Mouse (Mus musculus): ENCODE measurements around the gene 9530053A07Rik. TPM values are rescaled to one million over a fixed set of nuclear protein-coding genes. Genes with fewer than 3 reads are reported as not detected.
"Not testable (repeated sequence)": the region's sequence is repeated elsewhere in the genome, so short reads cannot be mapped to it uniquely, and the experiment has no call there.

Gene 9530053A07Rik
- 0.09 and 0.24 TPM in 2 replicates for polyA plus RNA-seq (2014; fragmentation: Nextera tagmentation; extraction: Ambion mirVana)

GRCm38 (mm10) chr7:28129166-28129565, at the start of gene 9530053A07Rik:
TSS of gene 9530053A07Rik (plus strand) at chr7:28129466.
- Histone ChIP-seq H3K27me3 (ENCODE audit: control insufficient read depth, insufficient read depth, low read length) (no peaks in the 10 kb centered on the region), H3K4me2 (replicated peaks) (no peak within 1 kb of the TSS), H3K36me3 (replicated peaks; ENCODE audit: control insufficient read depth, insufficient read depth) (no peaks in the 10 kb centered on the region), H3K9ac (no peak within 1 kb of the TSS), H3K4me1 (replicated peaks; ENCODE audit: control insufficient read depth, insufficient read depth, low read length) (no peaks in the 10 kb centered on the region), H3K4me3 (replicated peaks; ENCODE audit: low read length) (no peak within 1 kb of the TSS), H3K9me3 (ENCODE audit: control insufficient read depth, low read length) (no peaks in the 10 kb centered on the region), H3K27ac (no peak within 1 kb of the TSS)
- WGBS, result 85% methylated on average over 5 of the region's 5 CpGs
- ATAC-seq (ENCODE audit: low FRiP score), result no peak
- DNase-seq (ENCODE audit: low spot score), result no peak

DNA sequence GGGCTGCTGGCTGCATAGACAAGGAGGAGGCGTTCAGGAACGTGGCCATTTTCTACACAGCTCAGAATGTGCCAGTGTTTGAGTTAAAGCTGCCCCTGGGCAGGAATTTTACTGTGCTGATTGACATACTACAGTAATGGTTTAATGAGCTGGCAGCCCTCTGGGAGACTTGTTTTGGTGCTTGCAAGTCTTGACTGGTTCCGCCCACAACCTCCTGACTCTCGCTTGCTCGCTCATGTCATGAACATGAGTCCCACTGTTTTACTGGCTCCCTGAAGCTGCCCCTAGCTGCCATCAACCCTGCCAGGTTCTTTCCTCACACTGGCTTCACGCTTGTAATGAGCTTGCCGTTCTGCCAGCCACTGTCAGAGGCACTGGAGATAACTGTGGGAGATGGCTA, 45.1 kb upstream of the 9530053A07Rik start:
- H3K27ac ChIP-seq, result no peak overlapping the region
- no peaks in the 10 kb centered on the region for H3K36me3 ChIP-seq (replicated peaks; ENCODE audit: control insufficient read depth, insufficient read depth)
- no peak overlapping the region for H3K4me2 ChIP-seq (replicated peaks)
- no peak overlapping the region for H3K9ac ChIP-seq
- H3K9me3 ChIP-seq (ENCODE audit: control insufficient read depth, low read length), result no peaks in the 10 kb centered on the region
- ATAC-seq (ENCODE audit: low FRiP score) (no peak), DNase-seq (ENCODE audit: low spot score) (no peak)
- no peaks in the 10 kb centered on the region for H3K27me3 ChIP-seq (ENCODE audit: control insufficient read depth, insufficient read depth, low read length)
- WGBS, result 70% methylated on average over 7 of the region's 7 CpGs
- H3K4me3 ChIP-seq (replicated peaks; ENCODE audit: low read length), result no peak overlapping the region
- no peaks in the 10 kb centered on the region for H3K4me1 ChIP-seq (replicated peaks; ENCODE audit: control insufficient read depth, insufficient read depth, low read length)

DNA sequence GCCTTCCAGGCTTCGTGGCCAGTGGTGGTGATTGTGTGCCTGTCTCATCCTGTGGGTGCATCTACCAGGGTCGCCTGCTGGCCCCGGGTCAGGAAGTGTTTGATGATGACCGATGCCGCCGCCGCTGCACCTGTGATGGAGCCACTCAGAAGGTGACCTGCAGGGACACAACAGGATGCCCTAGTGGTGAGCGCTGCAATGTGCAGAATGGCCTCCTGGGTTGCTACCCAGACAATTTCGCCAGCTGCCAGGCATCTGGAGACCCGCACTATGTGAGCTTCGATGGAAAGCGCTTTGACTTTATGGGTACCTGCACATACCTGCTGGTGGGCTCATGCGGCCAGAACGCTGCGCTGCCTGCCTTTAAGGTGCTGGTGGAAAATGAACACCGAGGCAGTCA, 43.0 kb upstream of the 9530053A07Rik start:
- H3K9ac ChIP-seq, result no peak overlapping the region
- no peaks in the 10 kb centered on the region for H3K27me3 ChIP-seq (ENCODE audit: control insufficient read depth, insufficient read depth, low read length)
- 86% methylated on average over 16 of the region's 16 CpGs for WGBS
- H3K9me3 ChIP-seq (ENCODE audit: control insufficient read depth, low read length), result no peaks in the 10 kb centered on the region
- H3K27ac ChIP-seq, result no peak overlapping the region
- no peak for ATAC-seq (ENCODE audit: low FRiP score)
- no peaks in the 10 kb centered on the region for H3K36me3 ChIP-seq (replicated peaks; ENCODE audit: control insufficient read depth, insufficient read depth)
- H3K4me1 ChIP-seq (replicated peaks; ENCODE audit: control insufficient read depth, insufficient read depth, low read length), result no peaks in the 10 kb centered on the region
- H3K4me2 ChIP-seq (replicated peaks), result no peak overlapping the region
- no peak overlapping the region for H3K4me3 ChIP-seq (replicated peaks; ENCODE audit: low read length)
- DNase-seq (ENCODE audit: low spot score), result no peak

DNA sequence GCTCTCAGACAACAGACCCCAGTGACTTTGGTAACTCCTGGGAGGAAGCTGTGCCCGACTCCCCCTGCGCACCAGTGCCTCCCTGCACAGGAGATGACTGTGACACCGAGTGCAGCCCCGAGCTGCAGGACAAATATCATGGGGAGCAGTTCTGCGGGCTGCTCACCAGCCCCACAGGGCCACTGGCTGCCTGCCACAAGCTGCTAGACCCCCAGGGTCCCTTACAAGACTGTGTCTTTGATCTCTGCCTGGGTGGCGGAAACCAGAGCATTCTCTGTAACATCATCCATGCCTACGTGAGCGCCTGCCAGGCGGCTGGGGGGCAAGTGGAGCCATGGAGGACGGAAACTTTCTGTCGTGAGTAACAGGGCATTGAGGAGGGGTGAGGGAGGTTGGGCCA, 35.7 kb upstream of the 9530053A07Rik start:
- Histone ChIP-seq H3K27me3 (ENCODE audit: control insufficient read depth, insufficient read depth, low read length) (no peaks in the 10 kb centered on the region), H3K36me3 (replicated peaks; ENCODE audit: control insufficient read depth, insufficient read depth) (no peaks in the 10 kb centered on the region), H3K27ac (no peak overlapping the region), H3K4me2 (replicated peaks) (no peak overlapping the region), H3K9me3 (ENCODE audit: control insufficient read depth, low read length) (no peaks in the 10 kb centered on the region), H3K4me1 (replicated peaks; ENCODE audit: control insufficient read depth, insufficient read depth, low read length) (no peaks in the 10 kb centered on the region), H3K9ac (no peak overlapping the region), H3K4me3 (replicated peaks; ENCODE audit: low read length) (no peak overlapping the region)
- ATAC-seq (ENCODE audit: low FRiP score), result no peak
- DNase-seq (ENCODE audit: low spot score), result no peak
- 42% methylated on average over 11 of the region's 11 CpGs for WGBS

- Histone ChIP-seq H3K4me2 (replicated peaks) (no peak overlapping the region), H3K9ac (no peak overlapping the region), H3K36me3 (replicated peaks; ENCODE audit: control insufficient read depth, insufficient read depth) (no peaks in the 10 kb centered on the region), H3K4me1 (replicated peaks; ENCODE audit: control insufficient read depth, insufficient read depth, low read length) (no peaks in the 10 kb centered on the region), H3K27me3 (ENCODE audit: control insufficient read depth, insufficient read depth, low read length) (no peaks in the 10 kb centered on the region), H3K9me3 (ENCODE audit: control insufficient read depth, low read length) (peaks cover 7% of the 10 kb centered on the region; the same call in 1 of the 2 replicates), H3K27ac (no peak overlapping the region), H3K4me3 (replicated peaks; ENCODE audit: low read length) (no peak overlapping the region)
- DNase-seq (ENCODE audit: low spot score) (no peak), ATAC-seq (ENCODE audit: low FRiP score) (no peak)
- 94% methylated on average over 16 of the region's 16 CpGs for WGBS
These were observed 30.2 kb upstream of the 9530053A07Rik start for GRCm38 (mm10) chr7:28099101-28099500.

GRCm38 (mm10) chr7:28100596-28101590, 28.4 kb upstream of the 9530053A07Rik start:
- Histone ChIP-seq H3K4me2 (replicated peaks) (no peak overlapping the region), H3K36me3 (replicated peaks; ENCODE audit: control insufficient read depth, insufficient read depth) (no peaks in the 10 kb centered on the region), H3K27ac (no peak overlapping the region), H3K27me3 (ENCODE audit: control insufficient read depth, insufficient read depth, low read length) (no peaks in the 10 kb centered on the region), H3K9ac (no peak overlapping the region), H3K4me3 (replicated peaks; ENCODE audit: low read length) (no peak overlapping the region), H3K4me1 (replicated peaks; ENCODE audit: control insufficient read depth, insufficient read depth, low read length) (no peaks in the 10 kb centered on the region), H3K9me3 (ENCODE audit: control insufficient read depth, low read length) (peaks cover 7% of the 10 kb centered on the region; the same call in 1 of the 2 replicates)
- ATAC-seq (ENCODE audit: low FRiP score) (no peak), DNase-seq (ENCODE audit: low spot score) (no peak)
- 66% methylated on average over 17 of the region's 17 CpGs for WGBS

DNA sequence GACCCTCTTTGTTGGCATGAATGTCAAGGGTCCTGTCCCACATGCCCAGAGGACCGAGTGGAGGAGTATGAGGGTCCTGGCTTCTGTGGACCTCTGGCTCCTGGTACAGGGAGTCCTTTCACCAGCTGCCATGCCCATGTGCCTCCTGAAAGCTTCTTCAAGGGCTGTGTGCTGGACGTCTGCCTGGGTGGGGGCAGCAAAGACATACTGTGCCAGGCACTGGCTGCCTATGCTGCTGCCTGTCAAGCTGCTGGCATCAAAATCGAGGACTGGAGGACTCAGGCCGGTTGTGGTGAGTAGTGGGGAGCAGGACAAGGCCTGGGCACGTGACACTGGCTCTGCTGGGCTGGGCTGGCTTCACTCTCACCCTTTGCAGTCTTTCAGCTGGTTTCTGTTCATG, 26.3 kb upstream of the 9530053A07Rik start:
- H3K4me2 ChIP-seq (replicated peaks); ATAC-seq (ENCODE audit: low FRiP score); H3K4me1 ChIP-seq (replicated peaks; ENCODE audit: control insufficient read depth, insufficient read depth, low read length); H3K27ac ChIP-seq; H3K9ac ChIP-seq; H3K36me3 ChIP-seq (replicated peaks; ENCODE audit: control insufficient read depth, insufficient read depth); DNase-seq (ENCODE audit: low spot score); H3K9me3 ChIP-seq (ENCODE audit: control insufficient read depth, low read length); H3K4me3 ChIP-seq (replicated peaks; ENCODE audit: low read length); H3K27me3 ChIP-seq (ENCODE audit: control insufficient read depth, insufficient read depth, low read length): not testable (repeated sequence)
- WGBS, result 58% methylated on average over 5 of the region's 5 CpGs

- Histone ChIP-seq H3K36me3 (replicated peaks; ENCODE audit: control insufficient read depth, insufficient read depth) (no peaks in the 10 kb centered on the region), H3K27ac (no peak overlapping the region), H3K9me3 (ENCODE audit: control insufficient read depth, low read length) (no peaks in the 10 kb centered on the region), H3K4me1 (replicated peaks; ENCODE audit: control insufficient read depth, insufficient read depth, low read length) (no peaks in the 10 kb centered on the region), H3K9ac (no peak overlapping the region; the same call in 1 of the 2 replicates), H3K4me2 (replicated peaks) (peak overlapping the region; percentile 50), H3K4me3 (replicated peaks; ENCODE audit: low read length) (peak overlapping the region; percentile 14), H3K27me3 (ENCODE audit: control insufficient read depth, insufficient read depth, low read length) (no peaks in the 10 kb centered on the region)
- DNase-seq (ENCODE audit: low spot score), result peak; percentile 32
- peak; percentile 68 for ATAC-seq (ENCODE audit: low FRiP score)
- WGBS, result 5% methylated on average over 23 of the region's 23 CpGs
These were observed 24.6 kb upstream of the 9530053A07Rik start for GRCm38 (mm10) chr7:28104670-28105069.

GRCm38 (mm10) chr7:28106241-28106640, 23.0 kb upstream of the 9530053A07Rik start:
- Histone ChIP-seq H3K27me3 (ENCODE audit: control insufficient read depth, insufficient read depth, low read length) (no peaks in the 10 kb centered on the region), H3K27ac (no peak overlapping the region), H3K4me2 (replicated peaks) (no peak overlapping the region), H3K4me3 (replicated peaks; ENCODE audit: low read length) (no peak overlapping the region), H3K36me3 (replicated peaks; ENCODE audit: control insufficient read depth, insufficient read depth) (no peaks in the 10 kb centered on the region), H3K4me1 (replicated peaks; ENCODE audit: control insufficient read depth, insufficient read depth, low read length) (no peaks in the 10 kb centered on the region), H3K9ac (no peak overlapping the region), H3K9me3 (ENCODE audit: control insufficient read depth, low read length) (no peaks in the 10 kb centered on the region)
- 92% methylated on average over 11 of the region's 11 CpGs for WGBS
- no peak for DNase-seq (ENCODE audit: low spot score)
- ATAC-seq (ENCODE audit: low FRiP score), result no peak

Data from hindbrain, embryonic 14.5 days (tissue).